Mouse (Mus musculus) testis, adult 2 months (tissue): ENCODE data around the gene Dpp6. TPM values are rescaled to one million over a fixed set of nuclear protein-coding genes. Genes with fewer than 3 reads are reported as not detected.

Source experiments
- H3K27ac ChIP-seq: fragments of 200-500 bp; 2 replicates; pipeline ENCODE4 v1.5.1; 2012; ENCODE audit warnings: low read depth, low read length; ENCODE audit not compliant: control insufficient read depth, insufficient read depth
- H3K27me3 ChIP-seq: fragments of 200-500 bp; 2 replicates; pipeline ENCODE4 v1.6.1; 2012; ENCODE audit warnings: mild to moderate bottlenecking, low read length, moderate library complexity; ENCODE audit not compliant: control insufficient read depth, insufficient read depth
- H3K36me3 ChIP-seq: fragments of 200-500 bp; 2 replicates; pipeline ENCODE4 v1.6.1; 2012; ENCODE audit warnings: mild to moderate bottlenecking, low read length; ENCODE audit not compliant: control insufficient read depth, insufficient read depth
- H3K4me1 ChIP-seq: fragments of 200-500 bp; 2 replicates; pipeline ENCODE4 v1.6.1; 2012; ENCODE audit warnings: low read length; ENCODE audit not compliant: control insufficient read depth, insufficient read depth
- H3K4me3 ChIP-seq: fragments of 200-500 bp; 2 replicates; pipeline ENCODE4 v1.5.1; 2012; ENCODE audit warnings: low read depth, mild to moderate bottlenecking, low read length, moderate library complexity, mixed read lengths; ENCODE audit not compliant: control insufficient read depth
- CTCF ChIP-seq: fragments of 200-500 bp; IDR thresholded peaks from 2 replicates; pipeline ENCODE4 v1.5.1; 2012; ENCODE audit warnings: low read depth, mild to moderate bottlenecking, inconsistent platforms, low read length, moderate library complexity; ENCODE audit not compliant: control insufficient read depth, insufficient read depth, insufficient replicate concordance
- POLR2A ChIP-seq: fragments of 200-500 bp; IDR thresholded peaks from 2 replicates; pipeline ENCODE4 v1.6.1; 2012; ENCODE audit warnings: low read depth, mild to moderate bottlenecking, inconsistent platforms, low read length, moderate library complexity; ENCODE audit not compliant: control insufficient read depth
- polyA plus RNA-seq: library from polyadenylated mRNA; depleted of rRNA; stranded (reverse); fragments of >200 nt; gene quantifications from 2 replicates; pipeline ENCODE4 v1.2.3, GENCODE M21; 2012

Dpp6 gene
- polyA plus RNA-seq, 1 experiment: 8.3 TPM

- Histone ChIP-seq H3K4me1 (no peaks in the 10 kb centered on the region), H3K27ac (no peak overlapping the region), H3K4me3 (no peak overlapping the region), H3K36me3 (no peaks in the 10 kb centered on the region; the same call in 1 of the 2 replicates), H3K27me3 (no peaks in the 10 kb centered on the region)
- TF ChIP-seq CTCF (no peak), POLR2A (no peak)
These were observed 922.2 kb downstream of the Dpp6 start for GRCm38 (mm10) chr5:27739216-27739615.

- Histone ChIP-seq H3K4me3 (no peak overlapping the region), H3K27ac (no peak overlapping the region), H3K27me3 (no peaks in the 10 kb centered on the region), H3K4me1 (no peaks in the 10 kb centered on the region), H3K36me3 (peaks cover 1% of the 10 kb centered on the region)
- no peak for TF ChIP-seq POLR2A
- no peak for TF ChIP-seq CTCF
These were observed 927.9 kb downstream of the Dpp6 start for GRCm38 (mm10) chr5:27744944-27745343.

- H3K27me3 ChIP-seq: no peaks in the 10 kb centered on the region
- H3K36me3 ChIP-seq: peaks cover 4% of the 10 kb centered on the region; the same call in 1 of the 2 replicates
- no peak overlapping the region for H3K4me3 ChIP-seq
- H3K27ac ChIP-seq: no peak overlapping the region
- no peaks in the 10 kb centered on the region; the same call in 1 of the 2 replicates for H3K4me1 ChIP-seq
- no peak for TF ChIP-seq CTCF
These were observed 948.8 kb downstream of the Dpp6 start for GRCm38 (mm10) chr5:27765780-27766179.

GRCm38 (mm10) chr5:27767948-27768347 is 950.9 kb downstream of the Dpp6 start:
- no peak overlapping the region for H3K4me3 ChIP-seq
- no peak overlapping the region for H3K27ac ChIP-seq
- H3K27me3 ChIP-seq: no peaks in the 10 kb centered on the region
- H3K36me3 ChIP-seq: peaks cover 6% of the 10 kb centered on the region; the same call in 1 of the 2 replicates
- no peaks in the 10 kb centered on the region; the same call in 1 of the 2 replicates for H3K4me1 ChIP-seq
- no peak for TF ChIP-seq POLR2A
- no peak for TF ChIP-seq CTCF
